Mouse (Mus musculus) CH12.LX (cell line): ENCODE data around the gene Krt10.

Experiments
- CTCF ChIP-seq, 2 experiments: IDR thresholded peaks in 1 of 2; conservative IDR thresholded peaks in 1 of 2; 2 replicates each; pipeline ENCODE4 v1.5.1; 2011 to 2012; ENCODE audit warnings: low read depth in 2 of 2, low read length in 2 of 2, improper control_type of control experiment in 1 of 2, inconsistent platforms in 1 of 2, mild to moderate bottlenecking in 1 of 2, moderate library complexity in 1 of 2
- ETS1 ChIP-seq: conservative IDR thresholded peaks from 2 replicates; pipeline ENCODE4 v1.6.1; 2012; ENCODE audit warnings: low read depth, mild to moderate bottlenecking, inconsistent platforms, low read length, improper control_type of control experiment, moderate library complexity
- MAZ ChIP-seq: IDR thresholded peaks from 2 replicates; pipeline ENCODE4 v1.6.1; 2012; ENCODE audit warnings: low read depth, mild to moderate bottlenecking, inconsistent platforms, low read length, improper control_type of control experiment, moderate library complexity
- TBP ChIP-seq: conservative IDR thresholded peaks from 2 replicates; pipeline ENCODE4 v1.6.1; 2011; ENCODE audit warnings: low read depth, low read length, improper control_type of control experiment

- TF ChIP-seq CTCF (conservative IDR thresholded peaks at IDR 0.05 in 1 of 2, IDR thresholded peaks at IDR 0.05 in 1 of 2; ENCODE audit: low read depth in 2 of 2, low read length in 2 of 2) (no peak), TBP (no peak), MAZ (no peak), ETS1 (no peak)
These were observed 31.4 kb upstream of the Krt10 start for GRCm38 (mm10) chr11:99420586-99420985.
